In genomic region chr8:45994111-45994510, GRCm38 (mm10) we compare ENCODE assay signal across 12 mouse cellular contexts. TPM values are rescaled to one million over a fixed set of nuclear protein-coding genes. Genes with fewer than 3 reads are reported as not detected.
DNase-seq lines count a peak whose midpoint lies in the region; ATAC-seq and TF ChIP-seq lines count a peak whose summit lies in the region.
"Had no signal": no experiment of that assay in that cellular context is flagged by ENCODE, and none has a peak within 500 bp of the region (broad histone marks: within the 10 kb centered on the region; RNA-seq: fewer than 3 reads in every experiment).

No protein-coding gene starts in this region.

- peak; percentile 54 for TF ChIP-seq CTCF in Patski (IDR thresholded peaks at IDR 0.05)

- no peak overlapping the region for H3K27ac ChIP-seq in hindbrain, embryonic 11.5 days (ENCODE audit: low read depth, low read length)
- no peak overlapping the region for H3K27ac ChIP-seq in hindbrain, embryonic 12.5 days
- no peak overlapping the region for H3K27ac ChIP-seq in forebrain, embryonic 11.5 days (ENCODE audit: low read depth, low read length)
- H3K27ac ChIP-seq in midbrain, embryonic 16.5 days (ENCODE audit: low read length) = no peak overlapping the region
- H3K27ac ChIP-seq: forebrain, embryonic 12.5 days; liver, embryonic 15.5 days; neural tube, embryonic 12.5 days had no signal

- H3K4me1 ChIP-seq in hindbrain, embryonic 11.5 days (replicated peaks; ENCODE audit: control insufficient read depth, insufficient read depth, low read length) = no peaks in the 10 kb centered on the region
- peaks cover 2% of the 10 kb centered on the region for H3K4me1 ChIP-seq in hindbrain, embryonic 12.5 days
- no peaks in the 10 kb centered on the region for H3K4me1 ChIP-seq in forebrain, embryonic 11.5 days (replicated peaks; ENCODE audit: control insufficient read depth, insufficient read depth, low read length)
- H3K4me1 ChIP-seq in midbrain, embryonic 16.5 days (ENCODE audit: control insufficient read depth, insufficient read depth, low read length) = peaks cover 6% of the 10 kb centered on the region

- DNase-seq in hindbrain, embryonic 11.5 days (ENCODE audit: low spot score) = peak; percentile 27
- peak; percentile 33 for DNase-seq in 416B (ENCODE audit: low read depth)
- DNase-seq in Patski (ENCODE audit: low read depth, low spot score) = no peak
- no peak for DNase-seq in forebrain, embryonic 11.5 days (ENCODE audit: low spot score)
- DNase-seq in MN1 (ENCODE audit: low spot score) = no peak

- H3K36me3 ChIP-seq in hindbrain, embryonic 11.5 days (ENCODE audit: control insufficient read depth, insufficient read depth, low read length) = 0 out of 2 replicates have a peak, but pooled peaks cover 2% of the 10 kb centered on the region
- H3K36me3 ChIP-seq in hindbrain, embryonic 12.5 days = peaks cover 23% of the 10 kb centered on the region
- H3K36me3 ChIP-seq in forebrain, embryonic 11.5 days (ENCODE audit: control insufficient read depth, insufficient read depth, low read length) = no peaks in the 10 kb centered on the region; the same call in 1 of the 2 replicates
- peaks cover 22% of the 10 kb centered on the region for H3K36me3 ChIP-seq in midbrain, embryonic 16.5 days (ENCODE audit: control insufficient read depth, insufficient read depth, low read length)

- in situ Hi-C loops in Patski (cut with MboI; ENCODE audit: low pct_unique_long_range_greater_than_20kb) = no loop called here

- WGBS in hindbrain, embryonic 11.5 days = 100% methylated on average over 2 of the region's 2 CpGs
- 84% methylated on average over 2 of the region's 2 CpGs for WGBS in hindbrain, embryonic 12.5 days
- 97% methylated on average over 2 of the region's 2 CpGs for WGBS in forebrain, embryonic 11.5 days
- WGBS in midbrain, embryonic 16.5 days = 100% methylated on average over 2 of the region's 2 CpGs

- no peaks in the 10 kb centered on the region for H3K27me3 ChIP-seq in hindbrain, embryonic 11.5 days (ENCODE audit: control insufficient read depth, insufficient read depth, low read length)
- H3K27me3 ChIP-seq in hindbrain, embryonic 12.5 days = no peaks in the 10 kb centered on the region
- no peaks in the 10 kb centered on the region for H3K27me3 ChIP-seq in Patski
- no peaks in the 10 kb centered on the region for H3K27me3 ChIP-seq in forebrain, embryonic 11.5 days (ENCODE audit: control insufficient read depth, insufficient read depth, low read length)
- H3K27me3 ChIP-seq in midbrain, embryonic 16.5 days (ENCODE audit: control insufficient read depth, insufficient read depth, low read depth, low read length) = no peaks in the 10 kb centered on the region
- H3K27me3 ChIP-seq: forebrain, embryonic 12.5 days; liver, embryonic 15.5 days; neural tube, embryonic 12.5 days had no signal

- no peak overlapping the region for H3K4me3 ChIP-seq in hindbrain, embryonic 11.5 days (ENCODE audit: low read depth, low read length)
- H3K4me3 ChIP-seq in hindbrain, embryonic 12.5 days = no peak overlapping the region
- no peak overlapping the region for H3K4me3 ChIP-seq in forebrain, embryonic 11.5 days (ENCODE audit: low read depth, low read length)
- no peak overlapping the region for H3K4me3 ChIP-seq in midbrain, embryonic 16.5 days (ENCODE audit: low read depth, low read length)
- H3K4me3 ChIP-seq: forebrain, embryonic 12.5 days; liver, embryonic 15.5 days; neural tube, embryonic 12.5 days had no signal

- no peak overlapping the region for H3K4me2 ChIP-seq in hindbrain, embryonic 11.5 days (replicated peaks; ENCODE audit: low read depth, low read length)
- no peak overlapping the region for H3K4me2 ChIP-seq in hindbrain, embryonic 12.5 days (replicated peaks)
- no peak overlapping the region for H3K4me2 ChIP-seq in forebrain, embryonic 11.5 days (ENCODE audit: low read depth, low read length, severe bottlenecking)
- H3K4me2 ChIP-seq in midbrain, embryonic 16.5 days (ENCODE audit: low read length) = no peak overlapping the region
- H3K4me2 ChIP-seq: forebrain, embryonic 12.5 days; liver, embryonic 15.5 days; neural tube, embryonic 12.5 days had no signal

- no peak for ATAC-seq in hindbrain, embryonic 11.5 days (ENCODE audit: low FRiP score)
- ATAC-seq in hindbrain, embryonic 12.5 days (ENCODE audit: low FRiP score) = no peak
- ATAC-seq in Patski = no peak
- peak; percentile 66 for ATAC-seq in megakaryocyte, adult 5-6 weeks (ENCODE audit: poor library complexity, severe bottlenecking)
- ATAC-seq in forebrain, embryonic 11.5 days (replicated peaks; ENCODE audit: low FRiP score) = no peak
- no peak for ATAC-seq in midbrain, embryonic 16.5 days

- POLR2A ChIA-PET in Patski (lab: Charles Lee) = no interaction called here

- CTCF ChIA-PET in Patski (lab: Charles Lee) = interaction anchor here (1.2 kb wide), 1 partner anchor 18 kb away, joined by 3 read pairs; the partner anchor contains the start of gene Ufsp2

- H3K9ac ChIP-seq in hindbrain, embryonic 11.5 days (ENCODE audit: low read depth, low read length) = no peak overlapping the region
- no peak overlapping the region for H3K9ac ChIP-seq in hindbrain, embryonic 12.5 days
- no peak overlapping the region for H3K9ac ChIP-seq in forebrain, embryonic 11.5 days (ENCODE audit: low read length)
- H3K9ac ChIP-seq in midbrain, embryonic 16.5 days (ENCODE audit: low read depth, low read length) = no peak overlapping the region
- H3K9ac ChIP-seq: forebrain, embryonic 12.5 days; liver, embryonic 15.5 days; neural tube, embryonic 12.5 days had no signal

- H3K9me3 ChIP-seq in hindbrain, embryonic 11.5 days (ENCODE audit: control insufficient read depth, low read length) = no peaks in the 10 kb centered on the region
- no peaks in the 10 kb centered on the region for H3K9me3 ChIP-seq in hindbrain, embryonic 12.5 days (replicated peaks)
- no peaks in the 10 kb centered on the region for H3K9me3 ChIP-seq in forebrain, embryonic 11.5 days (ENCODE audit: control insufficient read depth, low read length)
- H3K9me3 ChIP-seq in midbrain, embryonic 16.5 days (replicated peaks; ENCODE audit: control insufficient read depth, low read length, poor library complexity, severe bottlenecking) = no peaks in the 10 kb centered on the region
- H3K9me3 ChIP-seq: forebrain, embryonic 12.5 days; liver, embryonic 15.5 days; neural tube, embryonic 12.5 days had no signal

RNA-seq across cellular contexts. Expression of gene Lrp2bp, which starts 5.0 kb away (rescaled TPM):
- polyA plus RNA-seq in hindbrain, embryonic 11.5 days (2014; fragmentation: Nextera tagmentation; extraction: Ambion mirVana) = 0.36 and 0.38 TPM in 2 replicates
- polyA plus RNA-seq in hindbrain, embryonic 12.5 days (2016; fragmentation: Nextera tagmentation; extraction: Ambion mirVana) = 0.41 and 0.56 TPM in 2 replicates
- polyA plus RNA-seq in Patski (2021) = 0.23 TPM
- 0.09 TPM in 1 of 2 replicates, not detected in the other for total RNA-seq in megakaryocyte, adult 5-6 weeks (2015)
- total RNA-seq in megakaryocyte, adult 5-6 weeks (2017) = not detected in 2 replicates
- polyA plus RNA-seq in forebrain, embryonic 11.5 days (2014; fragmentation: Nextera tagmentation; extraction: Ambion mirVana) = 0.40 and 0.53 TPM in 2 replicates
- polyA plus RNA-seq in midbrain, embryonic 16.5 days (2015; fragmentation: Nextera tagmentation; extraction: Ambion mirVana) = 0.49 and 1.1 TPM in 2 replicates

RNA-seq across cellular contexts. Expression of gene Ankrd37, which starts 11.4 kb away (rescaled TPM):
- 19.2 and 20.6 TPM in 2 replicates for polyA plus RNA-seq in hindbrain, embryonic 11.5 days (2014; fragmentation: Nextera tagmentation; extraction: Ambion mirVana)
- 22.9 and 24.3 TPM in 2 replicates for polyA plus RNA-seq in hindbrain, embryonic 12.5 days (2016; fragmentation: Nextera tagmentation; extraction: Ambion mirVana)
- polyA plus RNA-seq in Patski (2021) = 14.2 TPM
- 4.1 and 5.1 TPM in 2 replicates for total RNA-seq in megakaryocyte, adult 5-6 weeks (2015)
- total RNA-seq in megakaryocyte, adult 5-6 weeks (2017) = 3.5 and 6.3 TPM in 2 replicates
- polyA plus RNA-seq in forebrain, embryonic 11.5 days (2014; fragmentation: Nextera tagmentation; extraction: Ambion mirVana) = 13.4 and 15.4 TPM in 2 replicates
- polyA plus RNA-seq in midbrain, embryonic 16.5 days (2015; fragmentation: Nextera tagmentation; extraction: Ambion mirVana) = 46.8 and 48.2 TPM in 2 replicates

RNA-seq across cellular contexts. Expression of gene Ufsp2, which starts 18.8 kb away (rescaled TPM):
- 54.1 and 55.7 TPM in 2 replicates for polyA plus RNA-seq in hindbrain, embryonic 11.5 days (2014; fragmentation: Nextera tagmentation; extraction: Ambion mirVana)
- 57.0 and 59.1 TPM in 2 replicates for polyA plus RNA-seq in hindbrain, embryonic 12.5 days (2016; fragmentation: Nextera tagmentation; extraction: Ambion mirVana)
- polyA plus RNA-seq in Patski (2021) = 57.3 TPM
- total RNA-seq in megakaryocyte, adult 5-6 weeks (2015) = 56.8 and 68.8 TPM in 2 replicates
- 96.2 and 104 TPM in 2 replicates for total RNA-seq in megakaryocyte, adult 5-6 weeks (2017)
- 50.3 and 58.0 TPM in 2 replicates for polyA plus RNA-seq in forebrain, embryonic 11.5 days (2014; fragmentation: Nextera tagmentation; extraction: Ambion mirVana)
- polyA plus RNA-seq in midbrain, embryonic 16.5 days (2015; fragmentation: Nextera tagmentation; extraction: Ambion mirVana) = 62.4 and 63.5 TPM in 2 replicates

RNA-seq across cellular contexts. Expression of gene 1700029J07Rik, which starts 19.1 kb away (rescaled TPM):
- polyA plus RNA-seq in hindbrain, embryonic 11.5 days (2014; fragmentation: Nextera tagmentation; extraction: Ambion mirVana) = 3.9 and 4.2 TPM in 2 replicates
- 4.8 and 5.5 TPM in 2 replicates for polyA plus RNA-seq in hindbrain, embryonic 12.5 days (2016; fragmentation: Nextera tagmentation; extraction: Ambion mirVana)
- polyA plus RNA-seq in Patski (2021) = 8.1 TPM
- 0.22 and 0.27 TPM in 2 replicates for total RNA-seq in megakaryocyte, adult 5-6 weeks (2015)
- 0.28 and 0.29 TPM in 2 replicates for total RNA-seq in megakaryocyte, adult 5-6 weeks (2017)
- polyA plus RNA-seq in forebrain, embryonic 11.5 days (2014; fragmentation: Nextera tagmentation; extraction: Ambion mirVana) = 3.2 and 4.7 TPM in 2 replicates
- polyA plus RNA-seq in midbrain, embryonic 16.5 days (2015; fragmentation: Nextera tagmentation; extraction: Ambion mirVana) = 6.9 and 7.3 TPM in 2 replicates

RNA-seq across cellular contexts. Expression of gene Ccdc110, which starts 59.7 kb away (rescaled TPM):
- polyA plus RNA-seq in hindbrain, embryonic 11.5 days (2014; fragmentation: Nextera tagmentation; extraction: Ambion mirVana) = not detected in 2 replicates
- 0.21 TPM in 1 of 2 replicates, not detected in the other for polyA plus RNA-seq in hindbrain, embryonic 12.5 days (2016; fragmentation: Nextera tagmentation; extraction: Ambion mirVana)
- polyA plus RNA-seq in Patski (2021) = not detected
- not detected in 2 replicates for total RNA-seq in megakaryocyte, adult 5-6 weeks (2015)
- not detected in 2 replicates for total RNA-seq in megakaryocyte, adult 5-6 weeks (2017)
- polyA plus RNA-seq in forebrain, embryonic 11.5 days (2014; fragmentation: Nextera tagmentation; extraction: Ambion mirVana) = 0.23 TPM in 1 of 2 replicates, not detected in the other
- polyA plus RNA-seq in midbrain, embryonic 16.5 days (2015; fragmentation: Nextera tagmentation; extraction: Ambion mirVana) = 0.10 and 0.22 TPM in 2 replicates
- total RNA-seq: heart, postnatal 10 days had no signal
- polyA plus RNA-seq: liver, embryonic 15.5 days had no signal

Comparison
In these comparisons a context has a peak if more than half of its experiments do, and no peak if none do; other contexts are left out.
1. DNase-seq: peak in hindbrain, embryonic 11.5 days (single experiment) and 416B (single experiment); none in Patski (single experiment), forebrain, embryonic 11.5 days (single experiment) and MN1 (single experiment).